ENCODE assay signal across 11 mouse cellular contexts in the genomic region with DNA sequence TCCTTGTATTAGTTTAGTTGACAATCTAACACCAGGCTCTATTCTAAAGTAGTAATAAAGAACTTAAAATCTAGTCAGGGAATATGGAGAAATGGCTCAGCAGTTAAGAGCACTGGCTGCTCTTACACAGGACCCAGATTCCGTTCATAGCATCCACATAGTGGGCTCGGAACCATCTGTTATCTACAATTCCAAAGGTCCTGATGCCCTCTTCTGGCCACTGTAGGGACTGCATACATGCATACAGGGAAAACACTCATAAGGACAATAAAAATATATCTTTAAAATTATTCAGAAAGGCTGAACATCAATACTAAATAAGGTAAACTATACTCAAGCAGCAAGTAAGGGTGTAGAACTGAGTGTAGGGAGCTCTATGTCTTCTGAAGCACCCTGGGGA. TPM values are rescaled to one million over a fixed set of nuclear protein-coding genes. Genes with fewer than 3 reads are reported as not detected.
DNase-seq lines count a peak whose midpoint lies in the region; ATAC-seq and TF ChIP-seq lines count a peak whose summit lies in the region.
"Had no signal": no experiment of that assay in that cellular context is flagged by ENCODE, and none has a peak within 500 bp of the region (broad histone marks: within the 10 kb centered on the region; RNA-seq: fewer than 3 reads in every experiment).

No protein-coding gene starts in this region.

- no peak overlapping the region for H3K4me2 ChIP-seq in liver, postnatal 0 days (ENCODE audit: low read depth, low read length)
- no peak overlapping the region for H3K4me2 ChIP-seq in liver, embryonic 11.5 days

- H3K9me3 ChIP-seq in liver, postnatal 0 days (ENCODE audit: low read length), result no peaks in the 10 kb centered on the region
- H3K9me3 ChIP-seq in liver, embryonic 11.5 days (ENCODE audit: control insufficient read depth, low read length), result no peaks in the 10 kb centered on the region
- H3K9me3 ChIP-seq in ES-Bruce4 (replicated peaks; ENCODE audit: control insufficient read depth, insufficient read depth, low read length, poor library complexity, severe bottlenecking), result no peaks in the 10 kb centered on the region; the same call in 1 of the 2 replicates
- H3K9me3 ChIP-seq: limb, embryonic 10.5 days had no signal

- no peak for TF ChIP-seq POLR2A in heart, adult 2 months (IDR thresholded peaks at IDR 0.05; ENCODE audit: insufficient read depth, low read depth, low read length)
- no peak for TF ChIP-seq POLR2A in ES-Bruce4 (IDR thresholded peaks at IDR 0.05; ENCODE audit: insufficient read depth, low read length)

- WGBS in heart, adult 2 months, result 97% methylated on average over 2 of the region's 2 CpGs
- WGBS in liver, postnatal 0 days (ENCODE audit: insufficient replicate concordance), result 92% methylated on average over 2 of the region's 2 CpGs
- WGBS in liver, embryonic 11.5 days, result 89% methylated on average over 2 of the region's 2 CpGs

- H3K9ac ChIP-seq in heart, adult 2 months (ENCODE audit: low read depth, low read length), result no peak overlapping the region
- no peak overlapping the region for H3K9ac ChIP-seq in liver, postnatal 0 days (replicated peaks)
- no peak overlapping the region for H3K9ac ChIP-seq in liver, embryonic 11.5 days (ENCODE audit: low read depth, low read length)
- no peak overlapping the region for H3K9ac ChIP-seq in ES-Bruce4 (ENCODE audit: low read depth, poor library complexity, severe bottlenecking)

- no peaks in the 10 kb centered on the region for H3K79me2 ChIP-seq in heart, adult 2 months (replicated peaks; ENCODE audit: control insufficient read depth, insufficient read depth, low read length)

- no peak for ATAC-seq in liver, postnatal 0 days
- no peak for ATAC-seq in liver, embryonic 11.5 days (replicated peaks; ENCODE audit: low FRiP score)

- H3K4me1 ChIP-seq in heart, adult 2 months (ENCODE audit: control insufficient read depth, insufficient read depth, low read length), result no peaks in the 10 kb centered on the region; the same call in 1 of the 2 replicates
- no peaks in the 10 kb centered on the region for H3K4me1 ChIP-seq in liver, postnatal 0 days (ENCODE audit: insufficient read depth)
- no peaks in the 10 kb centered on the region for H3K4me1 ChIP-seq in liver, embryonic 11.5 days (replicated peaks; ENCODE audit: control insufficient read depth, insufficient read depth, low read length)
- H3K4me1 ChIP-seq in ES-Bruce4 (ENCODE audit: control insufficient read depth, insufficient read depth, low read length), result peaks cover 2% of the 10 kb centered on the region
- H3K4me1 ChIP-seq: limb, embryonic 10.5 days had no signal

- no peak overlapping the region for H3K4me3 ChIP-seq in heart, adult 2 months
- H3K4me3 ChIP-seq in liver, postnatal 0 days (ENCODE audit: low read depth, low read length), result no peak overlapping the region
- no peak overlapping the region for H3K4me3 ChIP-seq in liver, embryonic 11.5 days (ENCODE audit: low read depth, low read length)
- H3K4me3 ChIP-seq in ES-Bruce4 (ENCODE audit: low read depth, low read length), result no peak overlapping the region
- H3K4me3 ChIP-seq: limb, embryonic 10.5 days had no signal

- no peak for TF ChIP-seq EP300 in heart, adult 2 months (IDR thresholded peaks at IDR 0.05; ENCODE audit: insufficient read depth, low read depth, low read length)
- no peak for TF ChIP-seq EP300 in liver, postnatal 0 days (IDR thresholded peaks at IDR 0.05; ENCODE audit: low read depth)
- TF ChIP-seq EP300 in ES-Bruce4 (IDR thresholded peaks at IDR 0.05; ENCODE audit: insufficient read depth, low read depth, low read length), result no peak

- intact Hi-C loops in heart, adult 2 months (cut with DNase I), result no loop called here

- TF ChIP-seq CTCF in heart, adult 2 months (IDR thresholded peaks at IDR 0.05), result peak; percentile 74
- peak; percentile 54 for TF ChIP-seq CTCF in liver, postnatal 0 days (IDR thresholded peaks at IDR 0.05; ENCODE audit: low read depth)
- peak; percentile 17 for TF ChIP-seq CTCF in ES-Bruce4 (IDR thresholded peaks at IDR 0.05; ENCODE audit: low read depth, low read length)

- peaks cover 2% of the 10 kb centered on the region; the same call in 1 of the 2 replicates for H3K36me3 ChIP-seq in heart, adult 2 months (ENCODE audit: control insufficient read depth, insufficient read depth, low read length)
- peaks cover 46% of the 10 kb centered on the region for H3K36me3 ChIP-seq in liver, postnatal 0 days (replicated peaks; ENCODE audit: insufficient read depth, low read length)
- peaks cover 33% of the 10 kb centered on the region for H3K36me3 ChIP-seq in liver, embryonic 11.5 days (ENCODE audit: control insufficient read depth, insufficient read depth, low read length)
- H3K36me3 ChIP-seq in ES-Bruce4 (ENCODE audit: control insufficient read depth, insufficient read depth, low read length, poor library complexity, severe bottlenecking), result peaks cover 50% of the 10 kb centered on the region

- no peak for DNase-seq in heart, adult 2 months
- no peak for DNase-seq in heart, postnatal 4 days
- no peak for DNase-seq in liver, postnatal 0 days
- no peak for DNase-seq in liver, embryonic 11.5 days (ENCODE audit: low spot score)
- peak; percentile 8 for DNase-seq in mesoderm, embryonic 11.5 days (ENCODE audit: low read depth, low spot score)
- no peak for DNase-seq in right cerebral cortex, adult 18-20 months
- no peak for DNase-seq in adrenal gland, adult 18-20 months (ENCODE audit: low spot score in 2 of 2)
- DNase-seq: embryo, embryonic 11 days; heart, postnatal 36 days had no signal

- H3K27ac ChIP-seq in heart, adult 2 months, result no peak overlapping the region
- no peak overlapping the region for H3K27ac ChIP-seq in liver, postnatal 0 days (ENCODE audit: low read depth)
- H3K27ac ChIP-seq in liver, embryonic 11.5 days (ENCODE audit: low read depth, low read length), result no peak overlapping the region
- H3K27ac ChIP-seq in ES-Bruce4 (ENCODE audit: insufficient read depth, low read length), result no peak overlapping the region
- H3K27ac ChIP-seq: limb, embryonic 10.5 days had no signal

- no peaks in the 10 kb centered on the region for H3K27me3 ChIP-seq in heart, adult 2 months (ENCODE audit: control insufficient read depth, insufficient read depth, low read length)
- no peaks in the 10 kb centered on the region for H3K27me3 ChIP-seq in liver, postnatal 0 days (ENCODE audit: insufficient read depth, low read length)
- H3K27me3 ChIP-seq in liver, embryonic 11.5 days (replicated peaks; ENCODE audit: control insufficient read depth, insufficient read depth, low read length), result no peaks in the 10 kb centered on the region
- no peaks in the 10 kb centered on the region for H3K27me3 ChIP-seq in ES-Bruce4 (ENCODE audit: control insufficient read depth, insufficient read depth, low read length, poor library complexity, severe bottlenecking)

RNA-seq across cellular contexts. Expression of a gene that starts 36.7 kb away (rescaled TPM):
- 10 to 100 TPM; 30.8 to 31.9 TPM for total RNA-seq in heart, adult 2 months (2021)
- 6.5 and 12.7 TPM in 2 replicates for polyA plus RNA-seq in heart, adult 2 months (2012; rRNA removed)
- 10 to 100 TPM; 34.0 to 35.7 TPM for total RNA-seq in heart, postnatal 4 days (2021)
- polyA plus RNA-seq in liver, postnatal 0 days (2015; fragmentation: Nextera tagmentation; extraction: Ambion mirVana), result 4.3 and 5.1 TPM in 2 replicates
- polyA plus RNA-seq in liver, embryonic 11.5 days (2014; fragmentation: Nextera tagmentation; extraction: Ambion mirVana), result 16.5 and 20.0 TPM in 2 replicates
- 95.7 and 98.7 TPM in 2 replicates for polyA plus RNA-seq in ES-Bruce4 (2011; ENCODE audit: insufficient read depth, insufficient read length, low read depth, missing spikeins)
- 10 to 100 TPM in 1 of 2 experiments, 1 to 10 TPM in 1; 9.8 to 20.7 TPM for total RNA-seq in adrenal gland, adult 18-20 months (2021)

RNA-seq across cellular contexts. Expression of a gene that starts 45.6 kb away (rescaled TPM):
- 10 to 100 TPM; 66.3 to 77.3 TPM for total RNA-seq in heart, adult 2 months (2021)
- 24.0 and 42.0 TPM in 2 replicates for polyA plus RNA-seq in heart, adult 2 months (2012; rRNA removed)
- total RNA-seq in heart, postnatal 4 days (2021), result 10 to 100 TPM; 68.3 to 71.7 TPM
- 1.3 and 2.0 TPM in 2 replicates for polyA plus RNA-seq in liver, postnatal 0 days (2015; fragmentation: Nextera tagmentation; extraction: Ambion mirVana)
- polyA plus RNA-seq in liver, embryonic 11.5 days (2014; fragmentation: Nextera tagmentation; extraction: Ambion mirVana), result 6.4 and 7.2 TPM in 2 replicates
- 60.6 and 61.9 TPM in 2 replicates for polyA plus RNA-seq in ES-Bruce4 (2011; ENCODE audit: insufficient read depth, insufficient read length, low read depth, missing spikeins)
- 10 to 100 TPM; 35.7 to 46.8 TPM for total RNA-seq in adrenal gland, adult 18-20 months (2021)

Comparison
In these comparisons a context has a peak if more than half of its experiments do, and no peak if none do; other contexts are left out.
1. CTCF ChIP-seq: peak in every context shown above with its lines; median percentile 74 in heart, adult 2 months; 54 in liver, postnatal 0 days; 17 in ES-Bruce4.